ENCODE assay signal across 22 mouse cellular contexts in genomic region chrX:152701679-152702078, GRCm38 (mm10).
DNase-seq lines count a peak whose midpoint lies in the region.
"Had no signal": no experiment of that assay in that cellular context is flagged by ENCODE, and none has a peak within 500 bp of the region (broad histone marks: within the 10 kb centered on the region; RNA-seq: fewer than 3 reads in every experiment).

No protein-coding gene starts in this region.

- H3K27ac ChIP-seq in forebrain, embryonic 10.5 days, result no peak overlapping the region

- H3K4me1 ChIP-seq in forebrain, embryonic 10.5 days, result no peaks in the 10 kb centered on the region

- peaks cover 97% of the 10 kb centered on the region for H3K27me3 ChIP-seq in forebrain, embryonic 10.5 days (ENCODE audit: poor library complexity, severe bottlenecking)
- H3K27me3 ChIP-seq: CH12.LX, Patski had no signal

- no peak overlapping the region for H3K4me3 ChIP-seq in forebrain, embryonic 10.5 days

- H3K9me3 ChIP-seq in forebrain, embryonic 10.5 days, result no peaks in the 10 kb centered on the region
- H3K9me3 ChIP-seq: G1E had no signal

- H3K36me3 ChIP-seq in forebrain, embryonic 10.5 days (replicated peaks), result no peaks in the 10 kb centered on the region
- H3K36me3 ChIP-seq: G1E had no signal

- DNase-seq in ES-CJ7 (ENCODE audit: low read depth, low spot score), result peak; percentile 38
- DNase-seq in R1 (ENCODE audit: low read depth, low spot score), result peak; percentile 51
- peak; percentile 68 for DNase-seq in ZHBTc4 (ENCODE audit: low read depth, low spot score)
- DNase-seq in ovary, postnatal 10 days (ENCODE audit: low spot score), result no peak
- no peak for DNase-seq in heart, adult 11 months
- no peak for DNase-seq in forebrain, embryonic 10.5 days (ENCODE audit: extremely low spot score, low spot score)
- DNase-seq: adrenal gland, adult 2 months; adrenal gland, adult 8-10 months; adrenal gland, postnatal 10 days; adrenal gland, postnatal 14 days; adrenal gland, postnatal 25 days; adrenal gland, postnatal 36 days; B cell, adult 2 months; cerebellum, adult 11 months; cerebellum, adult 11-12 months; cerebellum, adult 18-20 months; cerebellum, adult 2 months; cerebellum, adult 8-10 months; cerebellum, adult 9-10 months had no signal

- 63% methylated on average over 3 of the region's 3 CpGs for WGBS in forebrain, embryonic 10.5 days

Comparison
In these comparisons a context has a peak if more than half of its experiments do, and no peak if none do; other contexts are left out.
1. DNase-seq: peak in ES-CJ7 (single experiment), R1 (single experiment) and ZHBTc4 (single experiment); none in ovary, postnatal 10 days (single experiment), heart, adult 11 months (single experiment) and forebrain, embryonic 10.5 days (single experiment).